Mouse (Mus musculus): ENCODE results near the gene Plekha8. TPM values are rescaled to one million over a fixed set of nuclear protein-coding genes. Genes with fewer than 3 reads are reported as not detected.

Plekha8 gene
- polyA plus RNA-seq, 1 experiment from 2014 or later, result 13.8 TPM

GRCm38 (mm10) chr6:54681746-54682428, 87.0 kb downstream of the Plekha8 start:
- Histone ChIP-seq H3K27ac (peak overlapping the region; percentile 88), H3K27me3 (ENCODE audit: insufficient read depth, poor library complexity, severe bottlenecking) (peaks cover 36% of the 10 kb centered on the region), H3K36me3 (no peaks in the 10 kb centered on the region), H3K4me3 (peak overlapping the region; percentile 97), H3K9me3 (no peaks in the 10 kb centered on the region), H3K4me1 (replicated peaks) (peaks cover 17% of the 10 kb centered on the region)
- peak; percentile 46 for DNase-seq (ENCODE audit: low spot score)
- WGBS, result under 1% methylated on average over 61 of the region's 61 CpGs

- Histone ChIP-seq H3K4me3 (no peak overlapping the region), H3K27ac (no peak overlapping the region), H3K27me3 (ENCODE audit: insufficient read depth, poor library complexity, severe bottlenecking) (peaks cover 36% of the 10 kb centered on the region), H3K9me3 (no peaks in the 10 kb centered on the region), H3K4me1 (replicated peaks) (peaks cover 17% of the 10 kb centered on the region), H3K36me3 (no peaks in the 10 kb centered on the region; the same call in 1 of the 2 replicates)
- DNase-seq (ENCODE audit: low spot score), result no peak
- WGBS, result 86% methylated on average over 4 of the region's 4 CpGs
Observed at GRCm38 (mm10) chr6:54684085-54684484, 89.2 kb downstream of the Plekha8 start.

GRCm38 (mm10) chr6:54685103-54685502, 90.2 kb downstream of the Plekha8 start:
- Histone ChIP-seq H3K4me1 (replicated peaks) (peaks cover 17% of the 10 kb centered on the region), H3K9me3 (no peaks in the 10 kb centered on the region), H3K4me3 (no peak overlapping the region), H3K27me3 (ENCODE audit: insufficient read depth, poor library complexity, severe bottlenecking) (peaks cover 29% of the 10 kb centered on the region), H3K27ac (no peak overlapping the region), H3K36me3 (no peaks in the 10 kb centered on the region; the same call in 1 of the 2 replicates)
- 92% methylated on average over 5 of the region's 5 CpGs for WGBS
- no peak for DNase-seq (ENCODE audit: low spot score)

DNA sequence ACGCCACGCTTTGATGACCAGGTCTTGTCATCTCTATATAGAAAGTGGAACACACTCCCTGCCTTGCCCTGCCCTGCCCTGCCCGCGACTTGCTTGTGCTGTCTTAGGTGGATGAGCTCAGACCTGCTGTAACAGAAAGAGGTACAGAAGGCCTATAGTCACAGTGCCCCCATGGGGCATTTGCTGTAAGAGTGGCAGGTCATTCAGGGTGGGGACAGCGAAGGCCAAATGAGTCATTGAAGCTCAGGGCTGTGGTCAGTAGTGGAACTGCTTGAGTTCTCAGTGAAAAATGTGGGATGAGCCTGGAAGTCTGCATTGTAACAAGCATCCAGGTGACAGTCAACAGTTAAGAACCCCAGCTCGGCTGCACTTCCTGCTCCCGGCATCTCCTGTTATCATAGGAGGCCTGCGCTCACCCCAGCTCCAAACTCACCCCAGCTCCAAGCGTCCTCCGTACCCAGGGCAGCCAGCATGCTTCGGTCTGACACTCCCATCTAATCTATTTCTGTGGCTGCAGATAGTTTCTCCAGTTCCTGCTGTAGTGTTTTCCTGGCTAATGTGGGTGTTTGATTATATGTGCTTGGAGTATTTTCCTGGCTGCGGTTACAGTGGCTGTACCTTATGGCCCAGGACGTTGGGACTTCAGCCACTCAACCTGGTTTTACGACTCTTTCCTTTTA, 90.9 kb downstream of the Plekha8 start:
- 79% methylated on average over 14 of the region's 14 CpGs for WGBS
- peaks cover 24% of the 10 kb centered on the region for H3K27me3 ChIP-seq (ENCODE audit: insufficient read depth, poor library complexity, severe bottlenecking)
- H3K36me3 ChIP-seq, result no peaks in the 10 kb centered on the region; the same call in 1 of the 2 replicates

DNA sequence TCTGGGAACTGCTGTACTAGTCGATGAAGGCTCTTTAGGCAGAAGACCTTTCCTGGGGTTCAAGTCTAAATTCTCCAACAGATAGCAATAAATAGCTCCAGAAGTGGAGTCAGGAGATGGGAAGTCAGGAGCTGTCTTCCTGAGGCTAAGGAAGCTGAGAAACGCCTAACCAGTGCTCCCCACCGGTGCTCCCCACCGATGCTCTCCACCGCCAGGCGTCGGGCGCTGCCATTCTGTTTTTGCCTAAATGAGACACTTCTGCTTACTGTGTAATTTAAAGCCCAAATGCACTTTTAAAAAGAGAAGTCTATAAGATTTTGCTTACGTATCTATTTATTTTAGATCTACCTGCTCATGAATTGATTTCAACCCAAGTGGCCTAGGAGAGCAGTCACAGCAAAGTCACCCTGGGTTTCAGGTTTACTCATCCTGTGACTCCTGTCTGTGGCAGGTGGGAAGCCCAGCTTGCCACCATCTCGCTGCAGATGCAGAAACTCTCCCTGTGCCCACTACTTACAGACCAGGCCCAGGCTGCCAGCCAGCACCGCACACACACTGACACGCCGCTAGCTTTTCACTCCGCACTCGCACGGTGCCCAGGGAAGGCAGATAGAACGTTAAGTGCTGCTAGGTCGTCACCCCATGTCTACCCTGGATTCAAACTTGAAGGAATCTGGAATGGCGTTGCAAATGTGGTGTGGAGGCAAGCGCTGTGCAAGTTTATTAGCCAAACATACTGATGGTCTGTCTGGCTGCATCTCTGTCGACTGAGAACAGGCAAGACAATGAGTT, 92.2 kb downstream of the Plekha8 start:
- DNase-seq (ENCODE audit: low spot score), result no peak
- Histone ChIP-seq H3K27me3 (ENCODE audit: insufficient read depth, poor library complexity, severe bottlenecking) (peaks cover 23% of the 10 kb centered on the region), H3K36me3 (no peaks in the 10 kb centered on the region; the same call in 1 of the 2 replicates), H3K4me1 (replicated peaks) (peaks cover 6% of the 10 kb centered on the region), H3K4me3 (no peak overlapping the region), H3K27ac (no peak overlapping the region), H3K9me3 (no peaks in the 10 kb centered on the region)
- 92% methylated on average over 21 of the region's 21 CpGs for WGBS

More for the DNA sequence above, 90.9 kb downstream of the Plekha8 start:
- no peak overlapping the region for H3K27ac ChIP-seq
- H3K4me3 ChIP-seq, result no peak overlapping the region
- DNase-seq (ENCODE audit: low spot score), result no peak
- peaks cover 13% of the 10 kb centered on the region for H3K4me1 ChIP-seq (replicated peaks)
- no peaks in the 10 kb centered on the region for H3K9me3 ChIP-seq

GRCm38 (mm10) chr6:54688467-54689323, 93.8 kb downstream of the Plekha8 start:
- Histone ChIP-seq H3K4me1 (replicated peaks) (no peaks in the 10 kb centered on the region), H3K27ac (no peak overlapping the region), H3K4me3 (no peak overlapping the region), H3K27me3 (ENCODE audit: insufficient read depth, poor library complexity, severe bottlenecking) (peaks cover 8% of the 10 kb centered on the region), H3K9me3 (no peaks in the 10 kb centered on the region), H3K36me3 (no peaks in the 10 kb centered on the region; the same call in 1 of the 2 replicates)
- no peak for DNase-seq (ENCODE audit: low spot score)
- WGBS, result 79% methylated on average over 18 of the region's 18 CpGs

DNA sequence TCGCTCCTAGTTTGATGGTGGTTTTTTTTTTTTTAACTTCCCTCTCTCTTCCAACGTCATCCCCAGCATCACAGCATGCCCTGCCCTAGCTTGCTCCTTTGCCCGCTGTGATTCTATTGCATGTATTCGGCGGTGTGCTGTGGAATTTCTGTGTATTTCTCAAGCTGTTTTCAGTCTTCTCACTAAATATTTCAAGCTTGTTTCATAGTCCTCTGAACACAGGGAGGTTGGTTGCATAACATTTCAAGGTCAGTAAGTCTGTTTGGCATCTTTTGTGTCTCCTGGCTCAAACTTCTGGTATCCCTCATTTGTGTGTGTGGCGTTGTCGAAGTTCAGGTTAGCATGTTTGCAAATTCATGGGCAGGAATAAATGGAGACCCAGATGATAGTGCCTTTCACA, 94.8 kb downstream of the Plekha8 start:
- H3K27ac ChIP-seq, result no peak overlapping the region
- no peaks in the 10 kb centered on the region; the same call in 1 of the 2 replicates for H3K36me3 ChIP-seq
- H3K4me1 ChIP-seq (replicated peaks), result no peaks in the 10 kb centered on the region
- no peak overlapping the region for H3K4me3 ChIP-seq
- no peak for DNase-seq (ENCODE audit: low spot score)
- no peaks in the 10 kb centered on the region for H3K9me3 ChIP-seq
- H3K27me3 ChIP-seq (ENCODE audit: insufficient read depth, poor library complexity, severe bottlenecking), result no peaks in the 10 kb centered on the region
- WGBS, result 87% methylated on average over 7 of the region's 7 CpGs

DNA sequence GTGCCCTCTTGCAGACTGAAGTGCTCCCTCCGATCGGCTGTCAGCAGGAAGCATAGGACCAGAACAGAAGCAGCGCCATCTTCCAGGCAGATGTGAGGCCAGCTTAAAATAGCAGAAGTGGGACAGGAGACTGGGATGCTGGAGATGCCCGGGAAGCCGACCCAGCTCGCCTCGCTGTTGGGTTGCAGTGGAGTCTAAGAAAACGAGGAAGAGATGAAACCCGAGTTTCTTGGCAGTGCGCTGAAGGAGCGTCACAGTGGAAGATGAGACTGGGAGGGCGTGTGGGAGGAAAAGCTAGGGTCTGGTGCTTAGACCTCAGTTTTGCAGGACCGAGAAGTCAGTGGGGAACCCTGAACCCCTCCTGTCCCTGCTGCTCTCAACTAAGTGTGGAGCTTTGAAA, 95.9 kb downstream of the Plekha8 start:
- H3K27me3 ChIP-seq (ENCODE audit: insufficient read depth, poor library complexity, severe bottlenecking), result no peaks in the 10 kb centered on the region
- no peaks in the 10 kb centered on the region for H3K4me1 ChIP-seq (replicated peaks)
- no peak overlapping the region for H3K27ac ChIP-seq
- no peak for DNase-seq (ENCODE audit: low spot score)
- 84% methylated on average over 13 of the region's 13 CpGs for WGBS
- H3K36me3 ChIP-seq, result no peaks in the 10 kb centered on the region; the same call in 1 of the 2 replicates
- H3K4me3 ChIP-seq, result no peak overlapping the region
- H3K9me3 ChIP-seq, result no peaks in the 10 kb centered on the region

DNA sequence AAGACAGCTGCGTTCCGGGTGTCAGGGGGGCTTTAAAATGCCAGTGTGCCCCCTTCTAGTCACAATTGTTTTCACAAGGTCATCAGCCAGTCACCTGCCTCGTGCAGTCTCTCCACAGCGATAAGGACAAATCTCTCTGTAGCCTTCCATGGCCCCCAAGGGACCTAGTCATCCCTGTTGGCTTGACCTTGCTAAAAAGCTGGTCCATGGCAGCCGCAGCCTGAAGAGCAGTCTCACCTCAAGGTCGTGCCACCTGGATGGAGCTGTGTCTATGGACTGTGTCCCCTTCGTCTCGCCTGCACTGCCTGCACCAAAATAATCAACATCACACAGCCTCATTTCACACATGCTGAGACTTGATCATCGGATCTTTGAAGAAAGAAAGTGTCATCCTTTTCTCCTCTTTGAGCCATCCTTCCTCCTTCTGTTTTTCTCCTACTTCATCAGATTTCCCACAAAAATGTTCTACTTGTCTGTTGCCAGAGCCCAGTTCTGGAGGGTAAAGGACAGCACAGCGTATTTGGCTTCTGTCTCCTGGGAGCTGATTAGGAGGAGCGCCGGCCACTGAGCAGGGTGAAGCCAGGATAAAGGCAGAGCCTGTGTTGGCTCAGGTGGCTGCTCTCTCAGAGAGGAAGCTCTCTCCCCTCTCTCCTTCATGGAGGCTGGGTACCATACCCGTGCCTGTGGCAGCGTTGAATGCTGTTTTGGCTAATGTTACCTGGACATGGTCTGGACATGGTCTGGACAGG, 96.6 kb downstream of the Plekha8 start:
- Histone ChIP-seq H3K27me3 (ENCODE audit: insufficient read depth, poor library complexity, severe bottlenecking) (no peaks in the 10 kb centered on the region), H3K27ac (no peak overlapping the region), H3K4me1 (replicated peaks) (no peaks in the 10 kb centered on the region), H3K9me3 (no peaks in the 10 kb centered on the region), H3K36me3 (no peaks in the 10 kb centered on the region; the same call in 1 of the 2 replicates), H3K4me3 (no peak overlapping the region)
- WGBS, result 84% methylated on average over 14 of the region's 14 CpGs
- DNase-seq (ENCODE audit: low spot score), result no peak

- Histone ChIP-seq H3K9me3 (no peaks in the 10 kb centered on the region), H3K36me3 (no peaks in the 10 kb centered on the region; the same call in 1 of the 2 replicates), H3K4me1 (replicated peaks) (no peaks in the 10 kb centered on the region), H3K27ac (no peak overlapping the region), H3K4me3 (no peak overlapping the region), H3K27me3 (ENCODE audit: insufficient read depth, poor library complexity, severe bottlenecking) (peaks cover 3% of the 10 kb centered on the region; the same call in 1 of the 2 replicates)
- 80% methylated on average over 1 of the region's 1 CpGs for WGBS
- no peak for DNase-seq (ENCODE audit: low spot score)
Observed at GRCm38 (mm10) chr6:54692201-54692600, 97.3 kb downstream of the Plekha8 start.

DNA sequence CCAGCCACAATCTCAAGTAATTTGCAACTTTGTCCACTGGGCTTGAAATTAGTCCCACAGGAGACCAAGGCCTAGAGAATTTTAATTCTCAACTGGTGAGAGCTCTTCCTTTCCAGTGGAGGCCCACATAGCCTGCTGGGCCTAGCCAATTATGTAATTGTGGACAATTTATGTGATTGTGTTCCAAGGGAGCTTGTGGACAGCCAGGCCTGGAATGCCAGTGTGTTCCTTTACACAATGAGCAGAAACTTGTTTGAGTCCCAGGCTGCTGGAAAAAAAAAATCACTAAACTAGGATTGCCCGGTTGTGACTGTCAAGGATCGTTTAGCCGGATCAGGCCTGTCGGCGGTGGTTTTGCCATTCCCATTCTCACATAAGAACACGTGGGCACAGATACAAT, 98.4 kb downstream of the Plekha8 start:
- no peak for DNase-seq (ENCODE audit: low spot score)
- H3K27me3 ChIP-seq (ENCODE audit: insufficient read depth, poor library complexity, severe bottlenecking), result peaks cover 6% of the 10 kb centered on the region; the same call in 1 of the 2 replicates
- no peaks in the 10 kb centered on the region for H3K9me3 ChIP-seq
- H3K27ac ChIP-seq, result no peak overlapping the region
- 91% methylated on average over 6 of the region's 6 CpGs for WGBS
- no peaks in the 10 kb centered on the region for H3K4me1 ChIP-seq (replicated peaks)
- no peaks in the 10 kb centered on the region; the same call in 1 of the 2 replicates for H3K36me3 ChIP-seq
- H3K4me3 ChIP-seq, result no peak overlapping the region
